Mouse (Mus musculus): Measurements from ENCODE around the gene Primpol. TPM values are rescaled to one million over a fixed set of nuclear protein-coding genes. Genes with fewer than 3 reads are reported as not detected.

The Primpol gene
- polyA plus RNA-seq, 1 experiment from 2014 or later, result 15.8 TPM

GRCm38 (mm10) chr8:46630422-46630821, 13.4 kb upstream of the Primpol start:
- Histone ChIP-seq H3K36me3 (ENCODE audit: control insufficient read depth, insufficient read depth, low read length) (peaks cover 39% of the 10 kb centered on the region), H3K27me3 (ENCODE audit: control insufficient read depth, insufficient read depth, low read length) (no peaks in the 10 kb centered on the region), H3K27ac (ENCODE audit: low read length) (no peak overlapping the region), H3K4me1 (ENCODE audit: control insufficient read depth, insufficient read depth, low read length) (peaks cover 3% of the 10 kb centered on the region; the same call in 1 of the 2 replicates), H3K9ac (replicated peaks; ENCODE audit: low read depth, low read length) (no peak overlapping the region), H3K4me2 (replicated peaks; ENCODE audit: low read depth, low read length) (no peak overlapping the region), H3K4me3 (ENCODE audit: low read depth, low read length) (no peak overlapping the region), H3K9me3 (ENCODE audit: control insufficient read depth, low read depth, low read length) (no peaks in the 10 kb centered on the region)
- WGBS, result 92% methylated on average over 3 of the region's 3 CpGs
- ATAC-seq (ENCODE audit: insufficient number of reproducible peaks, insufficient read depth, low FRiP score, low read depth), result no peak

GRCm38 (mm10) chr8:46628645-46629044, 11.6 kb upstream of the Primpol start:
- Histone ChIP-seq H3K9me3 (ENCODE audit: control insufficient read depth, low read depth, low read length) (no peaks in the 10 kb centered on the region), H3K27me3 (ENCODE audit: control insufficient read depth, insufficient read depth, low read length) (no peaks in the 10 kb centered on the region), H3K4me1 (ENCODE audit: control insufficient read depth, insufficient read depth, low read length) (peaks cover 9% of the 10 kb centered on the region), H3K4me3 (ENCODE audit: low read depth, low read length) (no peak overlapping the region), H3K36me3 (ENCODE audit: control insufficient read depth, insufficient read depth, low read length) (peaks cover 22% of the 10 kb centered on the region), H3K4me2 (replicated peaks; ENCODE audit: low read depth, low read length) (no peak overlapping the region), H3K9ac (replicated peaks; ENCODE audit: low read depth, low read length) (no peak overlapping the region), H3K27ac (ENCODE audit: low read length) (no peak overlapping the region)
- 96% methylated on average over 1 of the region's 1 CpGs for WGBS
- ATAC-seq (ENCODE audit: insufficient number of reproducible peaks, insufficient read depth, low FRiP score, low read depth), result no peak

GRCm38 (mm10) chr8:46627881-46628280, 10.9 kb upstream of the Primpol start:
- Histone ChIP-seq H3K36me3 (ENCODE audit: control insufficient read depth, insufficient read depth, low read length) (peaks cover 15% of the 10 kb centered on the region), H3K9me3 (ENCODE audit: control insufficient read depth, low read depth, low read length) (no peaks in the 10 kb centered on the region), H3K27me3 (ENCODE audit: control insufficient read depth, insufficient read depth, low read length) (no peaks in the 10 kb centered on the region), H3K4me3 (ENCODE audit: low read depth, low read length) (no peak overlapping the region), H3K27ac (ENCODE audit: low read length) (no peak overlapping the region), H3K4me1 (ENCODE audit: control insufficient read depth, insufficient read depth, low read length) (peaks cover 9% of the 10 kb centered on the region), H3K9ac (replicated peaks; ENCODE audit: low read depth, low read length) (no peak overlapping the region), H3K4me2 (replicated peaks; ENCODE audit: low read depth, low read length) (no peak overlapping the region)
- ATAC-seq (ENCODE audit: insufficient number of reproducible peaks, insufficient read depth, low FRiP score, low read depth), result no peak
- WGBS, result 78% methylated on average over 7 of the region's 7 CpGs

- Histone ChIP-seq H3K36me3 (ENCODE audit: control insufficient read depth, insufficient read depth, low read length) (peaks cover 5% of the 10 kb centered on the region), H3K4me3 (ENCODE audit: low read depth, low read length) (no peak overlapping the region), H3K27me3 (ENCODE audit: control insufficient read depth, insufficient read depth, low read length) (no peaks in the 10 kb centered on the region), H3K27ac (ENCODE audit: low read length) (no peak overlapping the region), H3K4me1 (ENCODE audit: control insufficient read depth, insufficient read depth, low read length) (peaks cover 9% of the 10 kb centered on the region), H3K9ac (replicated peaks; ENCODE audit: low read depth, low read length) (no peak overlapping the region), H3K9me3 (ENCODE audit: control insufficient read depth, low read depth, low read length) (no peaks in the 10 kb centered on the region), H3K4me2 (replicated peaks; ENCODE audit: low read depth, low read length) (no peak overlapping the region)
- 97% methylated on average over 5 of the region's 5 CpGs for WGBS
- no peak for ATAC-seq (ENCODE audit: insufficient number of reproducible peaks, insufficient read depth, low FRiP score, low read depth)
Observed at GRCm38 (mm10) chr8:46626642-46627041, 9.6 kb upstream of the Primpol start.

- Histone ChIP-seq H3K27me3 (ENCODE audit: control insufficient read depth, insufficient read depth, low read length) (no peaks in the 10 kb centered on the region), H3K4me1 (ENCODE audit: control insufficient read depth, insufficient read depth, low read length) (peaks cover 9% of the 10 kb centered on the region), H3K36me3 (ENCODE audit: control insufficient read depth, insufficient read depth, low read length) (no peaks in the 10 kb centered on the region), H3K9me3 (ENCODE audit: control insufficient read depth, low read depth, low read length) (no peaks in the 10 kb centered on the region), H3K27ac (ENCODE audit: low read length) (no peak overlapping the region), H3K4me2 (replicated peaks; ENCODE audit: low read depth, low read length) (no peak overlapping the region), H3K4me3 (ENCODE audit: low read depth, low read length) (no peak overlapping the region), H3K9ac (replicated peaks; ENCODE audit: low read depth, low read length) (no peak overlapping the region)
- 24% methylated on average over 1 of the region's 1 CpGs for WGBS
- ATAC-seq (ENCODE audit: insufficient number of reproducible peaks, insufficient read depth, low FRiP score, low read depth), result no peak
Observed at GRCm38 (mm10) chr8:46625166-46625565, 8.2 kb upstream of the Primpol start.

GRCm38 (mm10) chr8:46622446-46623270, 5.6 kb upstream of the Primpol start:
- Histone ChIP-seq H3K9ac (replicated peaks; ENCODE audit: low read depth, low read length) (no peak overlapping the region), H3K9me3 (ENCODE audit: control insufficient read depth, low read depth, low read length) (no peaks in the 10 kb centered on the region), H3K27me3 (ENCODE audit: control insufficient read depth, insufficient read depth, low read length) (no peaks in the 10 kb centered on the region), H3K36me3 (ENCODE audit: control insufficient read depth, insufficient read depth, low read length) (no peaks in the 10 kb centered on the region), H3K27ac (ENCODE audit: low read length) (no peak overlapping the region), H3K4me1 (ENCODE audit: control insufficient read depth, insufficient read depth, low read length) (peaks cover 15% of the 10 kb centered on the region), H3K4me2 (replicated peaks; ENCODE audit: low read depth, low read length) (no peak overlapping the region), H3K4me3 (ENCODE audit: low read depth, low read length) (no peak overlapping the region)
- WGBS, result 57% methylated on average over 9 of the region's 9 CpGs
- no peak for ATAC-seq (ENCODE audit: insufficient number of reproducible peaks, insufficient read depth, low FRiP score, low read depth)

GRCm38 (mm10) chr8:46618639-46619320, 1.8 kb upstream of the Primpol start:
- Histone ChIP-seq H3K4me3 (ENCODE audit: low read depth, low read length) (peak overlapping the region; percentile 76), H3K4me2 (replicated peaks; ENCODE audit: low read depth, low read length) (peak overlapping the region; percentile 97), H3K36me3 (ENCODE audit: control insufficient read depth, insufficient read depth, low read length) (no peaks in the 10 kb centered on the region), H3K4me1 (ENCODE audit: control insufficient read depth, insufficient read depth, low read length) (peaks cover 8% of the 10 kb centered on the region), H3K27ac (ENCODE audit: low read length) (no peak overlapping the region), H3K9me3 (ENCODE audit: control insufficient read depth, low read depth, low read length) (no peaks in the 10 kb centered on the region), H3K9ac (replicated peaks; ENCODE audit: low read depth, low read length) (peak overlapping the region; percentile 83), H3K27me3 (ENCODE audit: control insufficient read depth, insufficient read depth, low read length) (no peaks in the 10 kb centered on the region)
- 4% methylated on average over 10 of the region's 10 CpGs for WGBS
- ATAC-seq (ENCODE audit: insufficient number of reproducible peaks, insufficient read depth, low FRiP score, low read depth), result no peak

GRCm38 (mm10) chr8:46617690-46618620, 943 bp upstream of the Primpol start:
- peak overlapping the region; percentile 83 for H3K9ac ChIP-seq (replicated peaks; ENCODE audit: low read depth, low read length)
- H3K9me3 ChIP-seq (ENCODE audit: control insufficient read depth, low read depth, low read length), result no peaks in the 10 kb centered on the region
- ATAC-seq (ENCODE audit: insufficient number of reproducible peaks, insufficient read depth, low FRiP score, low read depth), result no peak; the same call in none of the 2 replicates
- H3K4me1 ChIP-seq (ENCODE audit: control insufficient read depth, insufficient read depth, low read length), result peaks cover 11% of the 10 kb centered on the region
- H3K4me2 ChIP-seq (replicated peaks; ENCODE audit: low read depth, low read length), result peak overlapping the region; percentile 97
- under 1% methylated on average over 38 of the region's 38 CpGs for WGBS
- no peaks in the 10 kb centered on the region for H3K36me3 ChIP-seq (ENCODE audit: control insufficient read depth, insufficient read depth, low read length)
- H3K4me3 ChIP-seq (ENCODE audit: low read depth, low read length), result peak overlapping the region; percentile 76
- no peaks in the 10 kb centered on the region for H3K27me3 ChIP-seq (ENCODE audit: control insufficient read depth, insufficient read depth, low read length)
- H3K27ac ChIP-seq (ENCODE audit: low read length), result peak overlapping the region; percentile 88
